ENCODE assay signal across 12 mouse cellular contexts in genomic region chr3:89135958-89136357, GRCm38 (mm10). TPM values are rescaled to one million over a fixed set of nuclear protein-coding genes. Genes with fewer than 3 reads are reported as not detected.
DNase-seq lines count a peak whose midpoint lies in the region; ATAC-seq and TF ChIP-seq lines count a peak whose summit lies in the region.
"Had no signal": no experiment of that assay in that cellular context is flagged by ENCODE, and none has a peak within 500 bp of the region (broad histone marks: within the 10 kb centered on the region; RNA-seq: fewer than 3 reads in every experiment).

Gene Pklr (plus strand): TSS chr3:89136142.

- WGBS in heart, embryonic 10.5 days: 43% methylated on average over 3 of the region's 3 CpGs
- 15% methylated on average over 3 of the region's 3 CpGs for WGBS in liver, embryonic 13.5 days (ENCODE audit: insufficient replicate concordance)

- peak within 1 kb of the TSS; percentile 85 for H3K9ac ChIP-seq in liver, embryonic 13.5 days

- peak within 1 kb of the TSS; percentile 38 for H3K4me3 ChIP-seq in heart, embryonic 10.5 days
- peak within 1 kb of the TSS; percentile 75 for H3K4me3 ChIP-seq in E14TG2a.4 (replicated peaks; ENCODE audit: low read length)
- H3K4me3 ChIP-seq in liver, embryonic 13.5 days (replicated peaks): peak within 1 kb of the TSS; percentile 73

- peaks cover 26% of the 10 kb centered on the region for H3K4me1 ChIP-seq in heart, embryonic 10.5 days
- peaks cover 31% of the 10 kb centered on the region for H3K4me1 ChIP-seq in E14TG2a.4 (replicated peaks; ENCODE audit: low read depth, low read length)
- peaks cover 93% of the 10 kb centered on the region for H3K4me1 ChIP-seq in liver, embryonic 13.5 days (replicated peaks)

- H3K27ac ChIP-seq in heart, embryonic 10.5 days: peak within 1 kb of the TSS; percentile 59; the same call in 1 of the 2 replicates
- peak within 1 kb of the TSS; percentile 95 for H3K27ac ChIP-seq in liver, embryonic 13.5 days

- DNase-seq in heart, embryonic 10.5 days (ENCODE audit: low spot score): peak; percentile 87
- no peak for DNase-seq in heart, postnatal 4 days
- peak; percentile 72 for DNase-seq in liver, embryonic 13.5 days
- DNase-seq in right cerebral cortex, postnatal 25 days: no peak
- no peak for DNase-seq in thymus, postnatal 14 days
- DNase-seq in urinary bladder, postnatal 4 days (ENCODE audit: low spot score in 2 of 2): no peak
- DNase-seq: cerebellum, adult 8-10 months had no signal

- ATAC-seq in common myeloid progenitor, adult 5-6 weeks (replicated peaks; ENCODE audit: low read depth, poor library complexity, severe bottlenecking): no peak
- peak; percentile 62 for ATAC-seq in liver, embryonic 13.5 days (ENCODE audit: low read depth)

- H3K27me3 ChIP-seq in heart, embryonic 10.5 days (ENCODE audit: insufficient read depth, poor library complexity, severe bottlenecking): peaks cover 34% of the 10 kb centered on the region; the same call in 1 of the 2 replicates
- peaks cover 48% of the 10 kb centered on the region for H3K27me3 ChIP-seq in E14TG2a.4 (ENCODE audit: insufficient read depth, low read length)
- no peaks in the 10 kb centered on the region for H3K27me3 ChIP-seq in liver, embryonic 13.5 days

- TF ChIP-seq CTCF in E14TG2a.4 (conservative IDR thresholded peaks at IDR 0.05; ENCODE audit: low read length): no peak

- peak within 1 kb of the TSS; percentile 79 for H3K4me2 ChIP-seq in liver, embryonic 13.5 days

- no peaks in the 10 kb centered on the region for H3K36me3 ChIP-seq in heart, embryonic 10.5 days
- no peaks in the 10 kb centered on the region for H3K36me3 ChIP-seq in E14TG2a.4 (ENCODE audit: insufficient read depth, low read length)
- peaks cover 30% of the 10 kb centered on the region for H3K36me3 ChIP-seq in liver, embryonic 13.5 days

- H3K9me3 ChIP-seq in heart, embryonic 10.5 days: no peaks in the 10 kb centered on the region
- H3K9me3 ChIP-seq in E14TG2a.4 (ENCODE audit: low read length): no peaks in the 10 kb centered on the region
- H3K9me3 ChIP-seq in liver, embryonic 13.5 days (replicated peaks): no peaks in the 10 kb centered on the region

RNA-seq across cellular contexts. Expression of gene Pklr, which starts in this region (rescaled TPM):
- polyA plus RNA-seq in heart, embryonic 10.5 days (2016; fragmentation: Nextera tagmentation; extraction: Ambion mirVana): 12.4 and 14.7 TPM in 2 replicates
- not detected for total RNA-seq in heart, postnatal 4 days (2021)
- 44.1 and 92.6 TPM in 2 replicates for total RNA-seq in common myeloid progenitor, adult 5-6 weeks (2017)
- polyA plus RNA-seq in liver, embryonic 13.5 days (2015; fragmentation: Nextera tagmentation; extraction: Ambion mirVana): 133 and 136 TPM in 2 replicates
- total RNA-seq: left cerebral cortex, postnatal 14 days; neutrophil, adult 5-6 weeks had no signal
- polyA plus RNA-seq: C2C12 had no signal

Comparison
In these comparisons a context has a peak if more than half of its experiments do, and no peak if none do; other contexts are left out.
1. RNA of gene Pklr (total RNA-seq): 44.1 to 92.6 TPM in common myeloid progenitor, adult 5-6 weeks; not detected in heart, postnatal 4 days; every median in the first group is over 10 times any median in the second.
2. DNase-seq: peak in heart, embryonic 10.5 days (single experiment) and liver, embryonic 13.5 days (single experiment); none in heart, postnatal 4 days (single experiment), right cerebral cortex, postnatal 25 days (single experiment), thymus, postnatal 14 days (single experiment) and urinary bladder, postnatal 4 days (0 of 2).
3. Peak in every context shown above with its lines, with median percentiles within 50 percentile points of each other: H3K4me3 ChIP-seq.